Mouse (Mus musculus): ENCODE data around the gene Dqx1. TPM values are rescaled to one million over a fixed set of nuclear protein-coding genes. Genes with fewer than 3 reads are reported as not detected.

Dqx1 gene
- polyA plus RNA-seq (2012; ENCODE audit: low replicate concordance) = 0.97 and 1.3 TPM in 2 replicates

DNA sequence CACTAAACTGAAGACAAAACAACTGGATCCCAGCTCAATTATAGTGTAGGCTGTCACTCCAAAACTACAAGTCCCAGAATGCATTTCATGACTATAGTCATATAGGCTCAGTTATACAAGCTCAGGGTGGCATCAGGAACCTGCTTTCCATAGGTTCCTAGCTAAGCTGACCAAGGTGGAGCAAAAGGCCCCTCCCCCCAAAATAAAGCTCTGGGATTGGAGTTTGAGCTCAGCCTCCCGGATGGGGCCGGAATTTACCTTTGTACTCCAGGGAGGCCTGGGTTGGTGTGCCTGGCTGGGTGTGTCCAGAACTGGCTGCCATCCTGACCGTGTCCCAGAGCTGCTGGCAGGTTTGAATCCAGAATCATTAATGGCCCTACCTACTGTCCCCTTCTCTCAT, at the start of gene Dqx1:
TSS of gene Dqx1 (plus strand) at position 55 of the 400 bp plus-strand sequence.

DNA sequence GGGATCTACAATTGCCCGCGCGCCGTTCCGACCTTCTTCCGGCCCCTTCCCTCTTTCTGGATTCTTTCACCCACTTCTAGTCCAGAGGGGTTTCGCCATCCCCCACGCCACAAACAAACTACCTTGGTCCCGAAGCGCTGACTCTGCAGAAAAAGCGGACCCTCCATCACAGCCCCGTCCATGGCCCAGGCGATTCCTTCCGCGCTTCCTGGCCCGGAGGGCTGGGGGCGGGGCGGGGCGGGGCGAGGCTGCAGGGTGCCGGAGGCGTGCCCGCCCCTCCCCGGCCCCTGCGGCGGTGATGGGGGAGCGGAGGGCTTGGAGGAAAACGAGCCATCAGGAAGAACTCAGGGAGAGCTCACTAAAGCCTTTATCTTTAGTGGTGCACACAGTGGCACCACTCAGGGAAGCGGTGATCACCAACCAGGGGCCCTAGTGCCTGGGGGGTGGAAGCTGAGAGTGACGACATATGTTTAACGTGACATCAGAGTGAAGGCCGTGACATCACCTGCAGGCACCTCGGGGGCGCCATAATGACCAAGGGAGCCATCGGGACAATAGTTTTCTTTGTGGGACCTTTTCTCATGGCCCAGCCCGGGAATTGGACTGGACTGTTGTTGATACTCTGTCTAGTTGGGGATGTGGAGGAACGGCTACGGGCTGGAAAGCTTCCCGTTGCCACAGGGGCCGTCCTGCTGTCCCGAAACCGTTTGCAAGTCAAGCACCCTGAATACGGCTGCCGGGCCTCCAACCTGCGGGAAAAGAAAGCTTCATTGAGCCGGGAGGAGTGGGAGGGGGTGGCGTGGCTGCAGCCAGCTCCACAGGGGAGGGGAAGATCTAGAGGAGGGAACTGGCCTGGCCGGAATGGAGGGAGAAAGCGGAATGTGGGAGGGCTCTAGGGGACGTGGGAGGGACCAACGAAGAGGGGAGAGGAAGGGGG, 24.1 kb upstream of the Dqx1 start, which contains the start of the genes Dok1 and Loxl3:
TSS of gene Dok1 (minus strand) at position 223 of the 937 bp plus-strand sequence.
TSS of gene Loxl3 (plus strand) at position 925 of the 937 bp plus-strand sequence.

DNA sequence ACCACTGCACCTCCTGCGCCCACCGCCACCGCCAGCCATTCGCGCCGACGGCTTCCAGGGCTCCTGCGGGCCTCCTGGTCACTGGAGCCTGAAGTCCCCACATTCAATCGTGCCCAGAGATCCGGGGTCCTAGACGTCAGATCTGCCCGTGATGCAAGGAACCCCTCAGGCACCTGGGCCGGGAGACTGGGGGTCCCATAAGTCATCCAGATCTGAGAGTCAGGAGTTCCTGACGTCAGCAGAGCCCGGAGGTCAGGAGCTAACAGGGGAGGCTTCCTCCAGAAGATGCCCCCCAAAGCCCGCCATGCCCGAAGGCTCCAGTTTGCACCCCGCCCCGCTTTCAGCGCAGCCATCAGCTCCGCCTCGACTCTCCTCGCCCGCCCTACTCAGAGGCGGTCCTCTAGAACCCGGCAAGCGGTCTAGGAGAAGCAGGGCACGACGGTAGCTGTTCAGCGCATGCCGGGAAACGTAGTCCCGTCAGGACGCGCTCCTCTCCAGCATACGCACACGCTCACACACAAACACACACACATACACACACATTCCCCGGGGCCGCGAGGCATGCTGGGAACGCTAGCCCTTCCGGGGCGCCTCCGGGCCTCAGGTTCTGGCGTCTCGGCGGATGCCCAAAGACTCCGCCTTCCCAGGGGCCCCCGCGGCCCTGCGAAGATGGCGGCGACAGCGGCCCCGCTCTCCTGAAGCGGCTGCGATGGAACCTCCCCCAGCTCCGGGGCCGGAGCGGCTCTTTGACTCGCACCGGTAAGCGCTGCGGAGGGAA, 3.4 kb upstream of the Dqx1 start, which contains the start of gene Aup1:
TSS of gene Aup1 (plus strand) at position 448 of the 778 bp plus-strand sequence.

GRCm38 (mm10) chr6:83054871-83055431, 2.7 kb upstream of the Dqx1 start, which contains the start of gene Htra2:
Gene Htra2, minus strand, starts transcription at chr6:83055273.

DNA sequence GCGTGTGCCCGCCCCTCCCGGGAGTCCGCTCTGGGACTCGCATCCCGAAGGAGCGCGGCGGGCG, 12.4 kb downstream of the Dqx1 start, which contains the start of gene Tlx2:
TSS of gene Tlx2 (minus strand) at position 47 of the 64 bp plus-strand sequence.

DNA sequence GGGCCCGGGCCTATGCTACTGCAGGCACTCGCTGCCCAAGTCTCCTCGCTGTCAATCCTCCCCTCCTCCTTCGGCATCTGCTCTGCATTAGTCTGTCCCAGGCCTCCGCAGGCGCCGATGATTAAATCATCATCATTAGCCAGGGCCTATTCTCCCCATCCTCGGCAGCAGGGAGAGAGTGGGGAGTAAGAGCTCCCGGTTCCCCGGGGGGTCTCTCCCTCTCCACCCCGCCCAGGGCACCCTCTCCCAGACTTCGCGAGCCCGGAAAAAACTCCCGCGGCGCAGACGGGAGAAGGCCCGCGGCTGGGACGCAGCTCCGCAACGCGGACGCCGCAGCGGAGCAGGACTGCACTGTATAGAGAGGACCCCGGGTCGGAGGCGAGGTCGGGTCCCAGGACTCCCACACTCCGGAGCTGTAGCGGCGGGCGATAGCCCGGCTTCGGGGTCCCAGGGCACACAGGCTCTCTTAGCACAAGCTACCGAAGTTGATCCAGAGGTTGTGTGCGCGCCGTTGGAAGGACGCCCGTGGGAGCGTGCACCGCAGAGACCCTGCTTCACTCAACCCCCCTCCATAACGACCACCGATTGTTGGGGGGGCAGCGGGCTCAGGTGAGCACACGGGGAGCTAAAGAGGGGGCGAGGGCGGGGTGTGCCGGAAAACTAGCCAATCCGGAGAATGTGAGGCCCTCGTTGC, 20.1 kb downstream of the Dqx1 start, which contains the start of gene Pcgf1:
TSS of gene Pcgf1 (plus strand) at position 240 of the 694 bp plus-strand sequence.

DNA sequence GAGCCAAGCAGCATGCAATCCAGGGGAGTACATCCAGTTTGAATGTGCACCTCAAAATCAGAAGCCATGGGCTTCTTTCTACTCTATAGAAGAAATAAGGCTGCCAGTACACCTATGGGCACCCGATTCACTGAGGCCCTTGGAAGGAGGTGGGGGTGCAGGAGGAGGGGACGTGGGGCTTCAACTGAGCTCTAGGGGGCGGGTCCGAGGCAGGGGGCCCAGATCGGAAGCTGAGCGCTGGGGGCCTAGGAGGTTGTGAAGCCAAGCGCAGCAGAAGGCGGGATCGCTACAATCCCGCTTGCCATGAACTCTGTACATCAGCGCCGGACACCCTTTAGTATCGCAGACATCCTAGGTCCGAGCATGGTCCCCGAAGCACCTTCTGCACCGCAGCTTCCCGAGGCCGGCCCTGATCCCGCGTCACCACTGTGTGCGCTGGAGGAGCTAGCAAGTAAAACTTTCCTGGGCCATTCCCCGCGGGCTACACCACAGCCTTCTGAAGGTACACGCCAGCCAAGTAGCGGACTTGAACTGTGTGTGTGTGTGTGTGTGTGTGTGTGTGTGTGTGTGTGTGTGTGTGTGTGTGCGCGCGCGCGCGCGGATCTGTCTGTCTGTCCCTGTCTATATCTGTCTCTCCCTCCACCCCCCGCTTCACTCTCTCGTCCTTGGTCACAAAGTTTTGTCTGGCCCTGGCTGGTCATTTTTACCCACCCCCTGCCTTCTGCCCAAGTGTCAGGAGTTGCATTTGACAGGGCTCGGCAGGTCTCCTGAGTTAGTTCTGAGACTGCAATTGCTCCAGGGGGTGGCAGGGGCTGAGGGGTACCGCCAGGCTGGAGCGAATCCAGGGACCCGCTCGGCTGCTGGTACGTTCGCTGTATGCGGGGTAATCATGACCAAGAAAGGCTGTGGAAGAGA, 28.7 kb downstream of the Dqx1 start, which contains the start of gene Lbx2:
TSS of gene Lbx2 (plus strand) at position 247 of the 915 bp plus-strand sequence.

GRCm38 (mm10) chr6:83101316-83101687, 43.7 kb downstream of the Dqx1 start, which contains the start of the genes Ccdc142 and Gm42688:
Gene Ccdc142, plus strand, starts transcription at chr6:83101601.
Gene Gm42688, plus strand, starts transcription at chr6:83101617.

DNA sequence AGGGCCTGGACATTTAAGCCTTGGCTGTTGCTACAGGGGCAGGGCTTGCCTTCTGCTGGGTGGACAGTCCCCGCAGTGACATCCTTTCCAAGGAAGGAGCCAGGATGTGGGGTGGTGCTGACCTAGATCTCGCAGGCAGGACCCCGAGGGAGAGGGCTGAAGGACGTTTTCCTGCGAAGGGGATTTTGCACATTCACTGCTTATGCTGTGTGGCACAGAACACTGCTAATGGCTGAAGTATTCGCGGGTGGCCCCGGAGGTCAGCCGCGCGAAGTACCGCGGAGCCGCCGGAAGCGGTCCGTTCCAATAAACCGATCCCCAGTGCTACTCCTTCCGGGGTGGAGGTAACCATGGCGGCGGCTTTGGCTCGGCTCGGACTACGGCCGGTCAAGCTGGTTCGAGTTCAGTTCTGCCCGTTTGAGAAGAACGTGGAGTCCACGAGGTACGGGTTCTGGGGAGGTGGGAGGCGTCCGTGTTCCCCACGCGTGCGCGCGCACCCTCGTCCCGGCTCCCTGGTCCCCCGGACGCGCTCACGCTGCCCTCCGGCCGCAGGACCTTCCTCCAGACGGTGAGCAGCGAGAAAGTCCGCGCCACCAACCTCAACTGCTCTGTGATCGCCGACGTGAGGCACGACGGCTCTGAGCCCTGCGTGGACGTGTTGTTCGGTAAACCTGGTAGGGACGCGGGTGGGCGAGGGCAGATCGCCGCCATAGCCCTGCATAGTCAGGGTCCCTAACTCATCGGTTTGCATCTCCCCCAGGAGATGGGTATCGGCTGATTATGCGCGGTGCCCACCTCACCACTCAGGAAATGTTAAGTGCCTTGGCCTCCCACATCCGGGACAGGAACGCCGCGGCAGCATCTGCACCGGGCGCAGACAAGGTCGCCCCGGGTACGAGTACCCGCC, 51.4 kb downstream of the Dqx1 start, which contains the start of gene Mrpl53:
TSS of gene Mrpl53 (plus strand) at position 279 of the 907 bp plus-strand sequence.

DNA sequence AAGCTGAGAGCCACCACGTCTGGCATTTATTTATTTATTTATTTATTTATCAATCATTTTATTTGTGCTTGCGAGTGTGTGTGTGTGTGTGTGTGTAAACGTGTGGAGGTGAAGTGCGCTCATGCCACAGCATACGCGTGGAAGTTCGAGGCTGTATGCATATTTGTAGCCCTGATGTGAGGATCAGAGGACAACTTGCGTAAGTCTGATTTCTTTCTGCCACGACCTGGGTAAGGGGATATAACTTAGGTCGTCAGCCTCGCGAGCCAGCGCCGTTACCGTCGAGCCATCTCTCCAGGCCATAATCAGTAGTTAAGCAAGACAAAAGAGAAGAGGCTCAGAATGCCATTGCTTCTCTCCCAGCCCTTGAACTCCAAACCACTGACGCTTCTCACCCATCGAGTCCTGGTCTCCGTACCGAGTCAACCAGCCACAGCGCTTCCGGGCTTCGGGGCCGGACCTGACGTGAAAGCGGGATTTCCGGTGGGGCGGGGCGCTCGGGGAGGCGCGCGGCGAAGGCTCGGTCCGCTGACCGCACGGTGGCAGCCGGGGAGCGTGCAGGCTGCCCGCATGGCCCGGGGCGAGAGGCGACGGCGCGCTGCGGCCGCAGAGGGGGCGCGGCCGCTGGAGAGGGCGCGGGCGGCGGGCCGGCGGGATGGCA, 57.5 kb downstream of the Dqx1 start, which contains the start of gene Mogs:
TSS of gene Mogs (plus strand) at position 486 of the 661 bp plus-strand sequence.

Other genes starting within 250 kb of the Dqx1 start
- 5.5 and 9.5 TPM in 2 replicates for gene Sema4f, start 118.1 kb upstream of the Dqx1 start, polyA plus RNA-seq (2012; ENCODE audit: low replicate concordance)
- 2.0 and 5.3 TPM in 2 replicates for gene M1ap, start 110.9 kb upstream of the Dqx1 start, polyA plus RNA-seq (2012; ENCODE audit: low replicate concordance)
- gene Dok1, start 24.4 kb upstream of the Dqx1 start, polyA plus RNA-seq (2012; ENCODE audit: low replicate concordance) = 102 and 131 TPM in 2 replicates
- 0.51 and 1.7 TPM in 2 replicates for gene Loxl3, start 23.7 kb upstream of the Dqx1 start, polyA plus RNA-seq (2012; ENCODE audit: low replicate concordance)
- 1,215 and 2,402 TPM in 2 replicates for gene Aup1, start 3.3 kb upstream of the Dqx1 start, polyA plus RNA-seq (2012; ENCODE audit: low replicate concordance)
- 35.3 and 41.7 TPM in 2 replicates for gene Htra2, start 2.6 kb upstream of the Dqx1 start, polyA plus RNA-seq (2012; ENCODE audit: low replicate concordance)
- 0.25 TPM in 1 of 2 replicates, not detected in the other for gene Tlx2, start 12.4 kb downstream of the Dqx1 start, polyA plus RNA-seq (2012; ENCODE audit: low replicate concordance)
- 7.9 and 13.4 TPM in 2 replicates for gene Pcgf1, start 20.0 kb downstream of the Dqx1 start, polyA plus RNA-seq (2012; ENCODE audit: low replicate concordance)
- gene Lbx2, start 28.5 kb downstream of the Dqx1 start, polyA plus RNA-seq (2012; ENCODE audit: low replicate concordance) = 0.28 and 0.51 TPM in 2 replicates
- gene Ccdc142, start 43.8 kb downstream of the Dqx1 start, polyA plus RNA-seq (2012; ENCODE audit: low replicate concordance) = 12.7 and 12.8 TPM in 2 replicates
- gene Gm42688, start 43.8 kb downstream of the Dqx1 start, polyA plus RNA-seq (2012; ENCODE audit: low replicate concordance) = 3.6 and 7.5 TPM in 2 replicates
- 22.8 and 39.1 TPM in 2 replicates for gene Mrpl53, start 51.2 kb downstream of the Dqx1 start, polyA plus RNA-seq (2012; ENCODE audit: low replicate concordance)
- 89.6 and 121 TPM in 2 replicates for gene Mogs, start 57.7 kb downstream of the Dqx1 start, polyA plus RNA-seq (2012; ENCODE audit: low replicate concordance)
- 58.0 and 86.2 TPM in 2 replicates for gene Wbp1, start 63.7 kb downstream of the Dqx1 start, polyA plus RNA-seq (2012; ENCODE audit: low replicate concordance)
- 132 and 369 TPM in 2 replicates for gene Ino80b, start 67.6 kb downstream of the Dqx1 start, polyA plus RNA-seq (2012; ENCODE audit: low replicate concordance)
- gene Rtkn, start 77.6 kb downstream of the Dqx1 start, polyA plus RNA-seq (2012; ENCODE audit: low replicate concordance) = 2.3 and 7.8 TPM in 2 replicates
- gene Wdr54, start 98.6 kb downstream of the Dqx1 start, polyA plus RNA-seq (2012; ENCODE audit: low replicate concordance) = 0.18 and 0.59 TPM in 2 replicates
- 0.06 and 0.30 TPM in 2 replicates for gene 1700003E16Rik, start 98.6 kb downstream of the Dqx1 start, polyA plus RNA-seq (2012; ENCODE audit: low replicate concordance)
- gene Dctn1, start 108.1 kb downstream of the Dqx1 start, polyA plus RNA-seq (2012; ENCODE audit: low replicate concordance) = 222 and 899 TPM in 2 replicates
- 0.34 and 0.66 TPM in 2 replicates for gene Slc4a5, start 162.0 kb downstream of the Dqx1 start, polyA plus RNA-seq (2012; ENCODE audit: low replicate concordance)

Data from hematopoietic multipotent progenitor cell, adult 10-12 weeks (in vitro differentiated cells).